Mouse (Mus musculus) limb, embryonic 11.5 days (tissue): Measurements from ENCODE around the gene Brd3os. TPM values are rescaled to one million over a fixed set of nuclear protein-coding genes. Genes with fewer than 3 reads are reported as not detected.

Source experiments
- ATAC-seq: fragments of 200-750 bp; cut with Nextera tagmentation; 2 replicates; pipeline ENCODE4 v1.8.0; 2017; ENCODE audit warnings: low read depth; ENCODE audit not compliant: insufficient number of reproducible peaks, low FRiP score, low TSS enrichment
- DNase-seq: peaks from one replicate; pipeline ENCODE4 v3.0.0-alpha.2; 2015; ENCODE audit warnings: low spot score
- H3K27ac ChIP-seq: fragments of 300-500 bp; sonication (generic); replicated peaks from 2 replicates; pipeline ENCODE4 v1.5.1; 2014; ENCODE audit warnings: low read depth, mild to moderate bottlenecking, low read length
- H3K27me3 ChIP-seq: fragments of 300-500 bp; sonication (generic); 2 replicates; pipeline ENCODE4 v1.6.1; 2014; ENCODE audit warnings: mild to moderate bottlenecking, low read length, mixed read lengths; ENCODE audit not compliant: control insufficient read depth, insufficient read depth
- H3K36me3 ChIP-seq: fragments of 300-500 bp; sonication (generic); 2 replicates; pipeline ENCODE4 v1.6.1; 2014; ENCODE audit warnings: mild to moderate bottlenecking, low read length, moderate library complexity, mixed read lengths; ENCODE audit not compliant: control insufficient read depth, insufficient read depth
- H3K4me1 ChIP-seq: fragments of 300-500 bp; sonication (generic); 2 replicates; pipeline ENCODE4 v1.6.1; 2014; ENCODE audit warnings: low read length, mixed read lengths; ENCODE audit not compliant: control insufficient read depth, insufficient read depth
- H3K4me2 ChIP-seq: fragments of 300-500 bp; sonication (generic); 2 replicates; pipeline ENCODE4 v1.6.1; 2014; ENCODE audit warnings: low read depth, mild to moderate bottlenecking, moderate library complexity; ENCODE audit not compliant: severe bottlenecking
- H3K4me3 ChIP-seq: fragments of 300-500 bp; sonication (generic); 2 replicates; pipeline ENCODE4 v1.5.1; 2014; ENCODE audit warnings: low read depth, low read length
- H3K9ac ChIP-seq: fragments of 300-500 bp; sonication (generic); 2 replicates; pipeline ENCODE4 v1.6.1; 2014; ENCODE audit warnings: mild to moderate bottlenecking, low read length
- H3K9me3 ChIP-seq: fragments of 300-500 bp; sonication (generic); 2 replicates; pipeline ENCODE4 v1.6.1; 2016; ENCODE audit warnings: low read length; ENCODE audit not compliant: control insufficient read depth
- WGBS: fragments of 180-500 bp; shearing (Covaris S2); extraction: QIAGEN DNeasy Blood & Tissue Kit; methylation state at CpG from one replicate; pipeline ENCODE4 v1.1.7; 2014; 5-methylcytosine and 5-hydroxymethylcytosine counted together
- microRNA-seq: library from miRNA; unstranded; fragments of <30 nt; microRNA quantifications from one replicate; pipeline ENCODE4, GENCODE M21; 2016
- polyA plus RNA-seq: library from polyadenylated mRNA; unstranded; fragments of >200 nt; fragmentation: Nextera tagmentation; extraction: Ambion mirVana; gene quantifications from 2 replicates; pipeline ENCODE4 v1.2.1, GENCODE M21; 2014

Brd3os gene
- polyA plus RNA-seq, 1 experiment from 2014 or later: 9.8 TPM

GRCm38 (mm10) chr2:27490939-27491338, 48.8 kb downstream of the Brd3os start:
- ATAC-seq: no peak

More at GRCm38 (mm10) chr2:27490939-27491338, 48.8 kb downstream of the Brd3os start:
- H3K9me3 ChIP-seq: no peaks in the 10 kb centered on the region
- no peaks in the 10 kb centered on the region for H3K4me1 ChIP-seq
- WGBS: 85% methylated on average over 2 of the region's 2 CpGs
- no peak overlapping the region for H3K27ac ChIP-seq
- H3K9ac ChIP-seq: no peak overlapping the region
- no peak overlapping the region for H3K4me3 ChIP-seq
- H3K36me3 ChIP-seq: no peaks in the 10 kb centered on the region
- no peak overlapping the region for H3K4me2 ChIP-seq
- no peak for DNase-seq
- no peaks in the 10 kb centered on the region for H3K27me3 ChIP-seq

Small RNA genes lying within 50 kb of the gene (microRNA-seq; reads per million reads assigned to microRNA genes)
- gene Gm24049 (not detected), gene Mir7578 (not detected)

Other genes with a start within 250 kb of the Brd3os start
- 3.0 and 3.5 TPM in 2 replicates for gene Sardh, start 194.0 kb upstream of the Brd3os start, polyA plus RNA-seq
- 6.8 and 7.3 TPM in 2 replicates for gene Vav2, start 15.3 kb upstream of the Brd3os start, polyA plus RNA-seq
- gene Brd3, start 65.3 kb downstream of the Brd3os start, polyA plus RNA-seq: 223 and 240 TPM in 2 replicates
- gene Wdr5, start 72.8 kb downstream of the Brd3os start, polyA plus RNA-seq: 77.6 and 83.3 TPM in 2 replicates
- 8.7 TPM in 2 replicates for gene Rxra, start 234.1 kb downstream of the Brd3os start, polyA plus RNA-seq